Mouse (Mus musculus): ENCODE data around the gene Rxfp4.

Rxfp4 gene

DNA sequence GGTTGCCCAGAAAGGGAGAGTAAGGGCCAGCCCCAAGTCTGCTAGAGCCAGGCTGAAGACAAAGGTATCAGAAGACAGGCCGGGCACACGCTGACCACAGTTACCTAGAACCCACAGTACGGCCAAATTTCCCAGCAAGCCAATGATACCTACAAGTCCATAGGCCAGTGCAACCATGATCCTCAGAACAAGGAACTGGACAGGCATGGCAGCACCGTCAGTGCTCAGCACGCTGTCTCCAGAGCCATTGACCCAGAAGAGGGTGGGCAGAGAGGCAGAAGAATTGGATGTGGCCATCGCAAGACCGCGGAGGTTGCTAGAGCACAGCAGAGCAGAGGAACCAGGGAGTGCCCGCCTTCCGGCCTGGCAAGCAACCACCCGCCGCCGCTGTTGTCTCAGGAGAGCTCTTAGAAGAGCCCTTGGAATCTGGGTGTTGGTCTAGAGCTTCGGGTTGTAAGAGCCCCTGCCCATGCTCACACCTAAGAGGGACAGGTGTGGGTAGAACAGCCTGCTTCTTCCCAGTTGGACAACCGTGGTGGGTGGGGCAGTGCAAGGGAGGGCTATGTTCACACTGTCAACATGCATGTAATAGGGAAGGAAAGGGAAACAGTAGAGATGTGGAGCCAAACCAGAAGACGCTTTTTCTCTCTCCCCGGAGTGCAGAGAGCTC, at the start of gene Rxfp4:
Gene Rxfp4 (minus strand): TSS at position 297 of the 670 bp plus-strand sequence.
- DNase-seq (ENCODE audit: low read depth, low spot score): no peak

DNA sequence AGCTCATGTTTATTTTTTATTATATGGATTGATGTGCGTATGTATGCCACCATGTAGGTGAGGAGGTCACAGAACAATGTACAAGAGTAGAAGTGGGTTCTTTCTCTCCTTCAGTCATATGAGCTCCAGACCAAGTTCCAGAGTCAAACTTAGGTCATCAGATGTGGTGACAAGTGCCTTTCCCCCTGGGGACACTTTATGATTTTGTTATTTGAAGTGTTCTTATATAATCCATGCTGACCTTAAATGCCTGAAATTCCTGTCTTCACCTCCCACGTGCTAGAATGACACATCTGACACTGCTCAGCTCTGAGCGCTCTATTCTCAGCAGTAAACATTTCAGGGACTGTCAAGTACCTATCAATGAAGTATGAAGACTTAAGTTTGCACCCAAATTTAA, 48.3 kb upstream of the Rxfp4 start:
- no peak for DNase-seq (ENCODE audit: low read depth, low spot score)

- DNase-seq (ENCODE audit: low read depth, low spot score): no peak
These were observed 47.3 kb upstream of the Rxfp4 start for GRCm38 (mm10) chr3:88700247-88700646.

DNA sequence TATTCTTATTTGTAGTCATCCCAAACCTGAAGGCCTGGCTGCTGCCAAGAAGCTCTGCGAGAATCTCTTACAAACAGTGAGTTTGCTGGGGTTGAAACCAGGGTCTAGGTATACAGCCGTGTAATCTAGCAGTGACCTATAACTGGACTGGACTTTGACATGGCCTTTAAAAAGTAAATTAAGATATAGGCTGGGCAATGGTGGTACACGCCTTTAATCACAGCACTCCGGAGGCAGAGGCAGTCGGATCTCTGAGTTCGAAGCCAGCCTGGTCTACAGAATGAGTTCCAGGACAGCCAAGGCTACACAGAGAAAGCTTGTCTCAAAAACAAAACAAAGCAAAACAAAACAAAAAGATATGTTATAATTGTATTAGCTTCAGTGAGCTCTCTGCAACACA, 45.9 kb upstream of the Rxfp4 start:
- DNase-seq (ENCODE audit: low read depth, low spot score): no peak

DNA sequence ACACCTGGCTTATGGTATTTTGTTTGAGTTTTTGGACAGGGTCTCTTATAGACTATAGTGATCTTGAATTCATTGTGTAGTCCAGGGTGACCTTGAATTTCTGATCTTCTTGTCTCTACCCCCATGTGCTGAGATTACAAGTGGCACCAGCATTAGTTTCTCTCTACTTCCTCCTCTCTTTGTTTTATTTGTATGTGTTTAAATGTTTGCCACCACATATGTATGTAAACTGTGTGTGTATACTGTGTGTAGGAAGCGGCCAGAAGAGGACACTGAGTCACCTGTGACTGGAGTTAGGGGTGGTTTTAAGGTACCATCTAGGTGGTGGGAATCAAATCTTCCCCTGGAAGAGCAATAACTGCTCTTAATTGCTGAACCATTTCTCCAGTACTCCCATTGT, 45.1 kb upstream of the Rxfp4 start:
- DNase-seq (ENCODE audit: low read depth, low spot score): no peak

- DNase-seq (ENCODE audit: low read depth, low spot score): no peak
These were observed 42.6 kb upstream of the Rxfp4 start for GRCm38 (mm10) chr3:88695545-88695944.

DNA sequence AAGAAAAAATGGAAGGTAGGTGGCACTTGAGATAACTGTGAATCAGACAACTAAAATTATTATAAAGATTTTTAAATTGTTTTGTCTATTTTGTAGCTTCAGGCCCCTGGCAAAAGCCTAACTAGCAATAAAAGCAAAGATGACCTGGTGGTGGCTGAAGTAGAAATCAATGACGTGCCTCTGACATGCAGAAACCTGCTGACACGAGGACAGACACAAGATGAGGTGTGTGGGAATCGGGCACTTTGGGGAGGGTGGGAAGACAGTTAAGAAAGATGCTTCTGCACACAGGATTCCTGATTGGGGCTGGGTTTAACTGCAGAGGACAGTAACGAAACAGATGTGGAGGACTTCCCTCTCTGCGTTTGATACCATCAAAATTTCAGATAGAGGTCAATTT, 36.1 kb upstream of the Rxfp4 start:
- no peak for DNase-seq (ENCODE audit: low read depth, low spot score)

DNA sequence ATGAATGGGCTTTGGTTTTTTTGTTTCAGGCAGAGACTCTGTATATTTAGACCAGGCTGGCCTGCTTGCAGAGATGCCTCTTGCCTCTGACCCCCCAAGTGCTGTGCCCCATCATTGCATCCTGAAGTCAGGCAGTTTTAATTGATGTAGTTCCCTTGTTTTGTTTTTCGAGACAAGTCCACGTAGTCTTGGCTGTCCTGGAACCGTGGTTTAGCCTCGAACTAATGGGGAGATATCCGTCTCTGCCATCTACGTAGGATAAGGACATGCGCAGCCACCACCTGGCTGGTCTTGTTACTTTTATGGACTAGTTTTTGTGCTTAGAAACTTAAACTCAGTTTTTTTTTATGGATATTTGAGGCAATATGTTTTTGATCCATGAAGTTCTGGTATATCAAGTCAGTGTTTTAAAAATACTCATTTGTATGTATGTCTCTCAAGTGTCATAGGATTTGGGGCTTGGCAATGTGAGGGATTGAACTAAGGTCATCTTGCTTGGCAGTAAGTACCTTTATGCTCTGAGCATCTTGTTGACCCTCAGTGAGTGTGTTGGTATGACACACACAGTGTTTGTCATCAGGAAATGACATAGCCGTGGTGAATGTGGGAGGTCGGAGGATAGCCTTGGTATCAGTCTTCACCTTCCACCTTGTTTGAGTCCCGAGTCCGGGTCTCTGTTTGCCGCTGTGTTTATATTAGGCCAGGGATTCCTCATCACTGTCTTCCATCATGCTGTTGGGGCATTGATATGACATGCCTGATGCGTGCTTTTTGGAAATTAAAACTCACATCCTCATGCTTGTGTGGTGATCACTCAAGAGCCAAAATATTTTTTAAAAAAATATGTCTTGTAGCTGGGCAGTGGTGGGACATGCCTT, 34.0 kb upstream of the Rxfp4 start:
- DNase-seq (ENCODE audit: low read depth, low spot score): no peak

DNA sequence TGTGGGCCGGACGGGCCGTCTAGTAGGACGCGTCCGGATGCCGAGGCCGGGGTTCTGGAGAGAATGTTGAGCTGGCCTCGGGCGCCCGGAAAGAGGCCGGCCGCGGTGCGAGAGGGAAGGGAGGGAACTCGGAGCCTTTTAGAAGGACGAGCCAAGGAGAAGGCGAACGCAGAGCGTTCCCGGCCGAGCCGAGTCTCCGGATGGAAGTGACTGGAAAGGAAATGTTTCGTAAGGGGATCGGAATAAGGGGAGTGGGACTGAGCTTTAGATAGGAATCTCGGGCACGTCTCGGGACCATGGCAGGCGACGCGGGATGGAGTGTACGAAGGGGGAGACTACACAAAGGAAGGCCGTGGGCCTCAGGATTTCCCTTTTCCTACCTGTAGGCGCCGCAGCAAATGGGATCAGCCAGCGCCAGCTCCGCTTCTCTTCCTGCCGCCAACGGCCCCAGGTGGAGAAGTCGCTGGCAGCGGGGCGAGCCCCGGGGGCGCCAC, 33.1 kb upstream of the Rxfp4 start:
- peak; percentile 18 for DNase-seq (ENCODE audit: low read depth, low spot score)

GRCm38 (mm10) chr3:88684980-88685941, 32.3 kb upstream of the Rxfp4 start, which contains the start of gene Khdc4:
Gene Khdc4, plus strand, starts transcription at chr3:88685803.
- peak; percentile 98 for DNase-seq (ENCODE audit: low read depth, low spot score)

GRCm38 (mm10) chr3:88684236-88684979, 31.5 kb upstream of the Rxfp4 start:
- no peak for DNase-seq (ENCODE audit: low read depth, low spot score)

DNA sequence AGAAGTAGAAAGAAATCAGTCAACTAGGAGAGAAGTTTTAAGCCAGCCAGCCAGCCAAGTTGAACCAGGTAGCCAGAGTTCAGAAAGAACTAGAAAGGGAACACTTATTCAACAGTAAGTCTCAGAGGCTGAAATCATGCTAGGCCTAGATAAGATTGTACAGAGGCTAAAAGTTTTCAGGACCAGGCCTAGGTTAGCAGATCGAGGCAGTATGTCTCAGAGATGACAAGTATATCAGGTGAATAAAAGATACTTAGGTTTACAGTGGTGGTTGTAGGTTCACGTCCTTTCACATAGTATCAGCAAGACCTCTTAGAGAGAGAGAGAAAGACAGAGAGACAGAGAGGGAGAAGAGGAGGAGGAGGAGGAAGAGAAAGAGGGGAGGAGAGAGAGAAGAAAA, 30.9 kb upstream of the Rxfp4 start:
- no peak for DNase-seq (ENCODE audit: low read depth, low spot score)

DNA sequence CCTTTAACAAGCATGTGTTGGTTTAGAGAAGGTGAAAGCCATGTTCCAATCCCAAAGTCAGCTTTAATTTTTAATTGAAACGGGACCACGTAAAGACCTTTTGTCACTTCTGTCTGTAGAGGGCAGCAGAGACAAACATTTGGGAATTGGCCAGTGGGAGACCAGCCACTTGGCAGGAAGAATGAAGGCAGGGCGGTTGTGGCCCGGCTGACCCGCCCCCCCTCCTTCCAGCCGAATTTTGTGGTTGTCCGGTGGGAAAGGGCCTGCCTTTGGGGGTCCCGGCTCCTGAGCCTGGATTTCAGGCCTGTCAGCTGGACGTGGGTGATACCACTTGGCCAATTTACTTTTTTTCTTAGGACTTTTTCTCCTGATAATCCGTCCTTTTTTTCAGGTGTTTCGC, 24.5 kb upstream of the Rxfp4 start:
- DNase-seq (ENCODE audit: low read depth, low spot score): peak; percentile 45

- no peak for DNase-seq (ENCODE audit: low read depth, low spot score)
These were observed 11.2 kb upstream of the Rxfp4 start for GRCm38 (mm10) chr3:88664095-88664494.

- DNase-seq (ENCODE audit: low read depth, low spot score): no peak
These were observed 6.9 kb upstream of the Rxfp4 start for GRCm38 (mm10) chr3:88659798-88660197.

- DNase-seq (ENCODE audit: low read depth, low spot score): no peak
These were observed 5.6 kb upstream of the Rxfp4 start for GRCm38 (mm10) chr3:88658441-88659127.

DNA sequence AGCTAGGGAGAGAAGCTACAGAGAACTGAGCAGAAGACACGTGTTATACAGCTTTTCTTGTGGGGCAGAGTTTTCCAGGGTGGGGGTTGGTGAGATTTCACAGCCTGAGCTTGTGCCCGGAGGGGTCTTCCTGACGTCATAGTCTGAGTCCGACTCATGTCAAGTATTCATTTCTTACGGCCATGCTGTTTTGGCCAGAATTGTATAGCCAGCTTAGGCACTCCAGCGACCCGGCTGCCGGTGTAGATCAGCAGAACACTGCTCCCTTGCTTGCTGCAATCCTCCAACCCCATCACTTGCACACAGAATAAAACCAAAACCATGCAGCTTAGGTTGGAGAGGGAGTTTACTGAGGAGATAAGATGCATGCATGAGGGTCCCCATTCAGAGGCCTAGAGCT, 2.7 kb upstream of the Rxfp4 start:
- DNase-seq (ENCODE audit: low read depth, low spot score): no peak

DNA sequence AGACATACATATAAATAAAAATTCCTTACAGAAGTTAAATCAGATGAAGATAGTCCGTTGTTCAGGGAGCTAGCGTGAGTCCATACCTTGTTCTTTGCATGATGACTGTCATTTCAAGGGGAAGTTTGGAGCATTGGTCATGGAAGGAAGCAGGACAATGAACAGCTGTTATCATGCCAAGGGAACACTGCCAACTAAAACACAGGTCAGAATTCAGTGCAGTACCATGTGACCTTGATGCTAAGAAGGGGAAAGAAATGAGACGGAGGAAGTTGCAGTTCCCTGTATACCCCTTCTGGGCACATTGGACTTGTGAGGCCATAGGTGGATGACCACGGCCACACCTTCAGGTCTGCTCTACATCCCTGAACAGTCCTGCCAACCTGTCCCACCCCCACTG, 1.7 kb upstream of the Rxfp4 start:
- DNase-seq (ENCODE audit: low read depth, low spot score): no peak

DNA sequence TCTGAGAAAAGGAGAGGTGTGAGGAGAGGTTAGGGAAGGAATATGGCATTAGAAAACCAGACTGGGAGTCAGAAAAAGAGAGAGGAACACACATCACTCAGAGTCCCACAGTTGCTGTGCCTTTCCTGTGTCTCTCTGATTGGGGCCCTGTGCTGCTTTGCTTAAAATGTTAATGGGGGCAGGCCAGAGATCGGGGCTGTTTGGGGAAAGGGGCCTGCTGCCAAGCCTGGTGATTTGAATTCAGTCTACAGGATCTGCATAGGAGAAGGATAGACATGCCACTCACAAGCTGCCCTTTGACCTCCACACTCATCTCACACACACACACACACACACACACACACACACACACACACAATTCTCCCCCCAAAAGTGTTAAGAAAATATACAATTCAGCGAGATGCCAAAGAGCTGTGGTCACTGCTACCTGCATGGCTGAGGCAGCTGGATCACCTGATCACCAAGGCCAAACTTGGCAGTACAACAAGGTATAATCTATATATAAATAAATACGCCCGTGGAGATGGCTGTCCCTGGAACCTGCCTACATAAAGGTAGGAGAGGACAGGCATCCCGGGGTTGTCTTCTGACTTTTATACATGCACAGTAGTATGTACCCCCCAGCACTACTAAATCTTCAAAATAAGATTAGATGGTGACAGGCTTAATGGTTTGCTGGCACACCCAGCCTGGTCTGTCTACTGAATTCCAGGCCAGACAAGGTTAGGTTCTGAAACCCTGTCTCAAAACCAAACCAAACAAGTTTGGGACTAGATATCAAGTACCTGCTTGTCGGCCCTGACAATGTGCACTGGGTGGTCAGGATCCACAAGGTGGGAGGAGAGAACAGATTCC, 801 bp upstream of the Rxfp4 start:
- no peak for DNase-seq (ENCODE audit: low read depth, low spot score)
